ENCODE assay signal across 28 mouse cellular contexts in the genomic region with DNA sequence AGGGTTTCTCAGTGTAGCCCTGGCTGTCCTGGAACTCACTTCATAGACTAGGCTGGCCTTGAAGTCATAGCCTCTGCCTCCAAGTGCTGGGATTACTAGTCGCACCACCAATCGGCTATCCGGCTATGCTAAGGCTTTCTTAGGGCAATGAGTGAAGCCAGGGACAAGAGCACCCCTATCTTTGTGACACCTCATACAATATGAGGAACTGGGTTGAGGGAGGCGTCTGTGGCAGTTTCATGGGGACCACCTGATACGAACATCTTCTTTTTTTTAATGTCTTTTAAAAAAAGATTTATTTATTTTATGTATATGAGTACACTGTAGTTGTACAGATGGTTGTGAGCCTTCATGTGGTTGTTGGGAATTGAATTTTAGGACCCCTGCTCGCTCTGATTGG. TPM values are rescaled to one million over a fixed set of nuclear protein-coding genes. Genes with fewer than 3 reads are reported as not detected.
"Had no signal": no experiment of that assay in that cellular context is flagged by ENCODE, and none has a peak within 500 bp of the region (broad histone marks: within the 10 kb centered on the region; RNA-seq: fewer than 3 reads in every experiment).

No protein-coding gene starts in this region.

- H3K4me1 ChIP-seq: hindbrain, embryonic 10.5 days; hindbrain, embryonic 12.5 days; kidney, embryonic 15.5 days; limb, embryonic 13.5 days; limb, embryonic 15.5 days had no signal

- DNase-seq: gastrocnemius, adult 2 months; gastrocnemius, postnatal 10 days; gastrocnemius, postnatal 25 days; heart, adult 18-20 months; heart, postnatal 10 days; heart, postnatal 4 days; kidney, adult 11 months; kidney, adult 2 months; kidney, adult 9 months; kidney, postnatal 14 days; kidney, postnatal 36 days; layer of hippocampus, adult 9-11 months; layer of hippocampus, postnatal 36 days; liver, embryonic 13.5 days had no signal

- H3K4me3 ChIP-seq: gastrocnemius, adult 2 months; heart, embryonic 10.5 days; heart, embryonic 12.5 days; hindbrain, embryonic 10.5 days; hindbrain, embryonic 12.5 days; kidney, embryonic 15.5 days; left cerebral cortex, adult 2 months; limb, embryonic 13.5 days; limb, embryonic 15.5 days; liver, embryonic 13.5 days had no signal

- H3K27ac ChIP-seq: gastrocnemius, adult 2 months; heart, embryonic 10.5 days; hindbrain, embryonic 10.5 days; hindbrain, embryonic 12.5 days; hindbrain, embryonic 14.5 days; kidney, embryonic 15.5 days; kidney, postnatal 0 days; left cerebral cortex, adult 2 months; limb, embryonic 13.5 days; limb, embryonic 15.5 days; liver, embryonic 13.5 days had no signal

- H3K27me3 ChIP-seq: hindbrain, embryonic 12.5 days; kidney, embryonic 15.5 days; limb, embryonic 13.5 days; limb, embryonic 15.5 days; liver, embryonic 13.5 days had no signal

- H3K36me3 ChIP-seq: heart, embryonic 10.5 days; heart, embryonic 12.5 days; hindbrain, embryonic 10.5 days; hindbrain, embryonic 12.5 days; kidney, embryonic 15.5 days; limb, embryonic 13.5 days; limb, embryonic 15.5 days; liver, embryonic 13.5 days had no signal

RNA-seq across cellular contexts. Expression of a gene that starts 42.3 kb away (rescaled TPM):
- polyA plus RNA-seq: heart, embryonic 12.5 days; hindbrain, embryonic 10.5 days; liver, adult 2 months; liver, embryonic 13.5 days had no signal

RNA-seq across cellular contexts. Expression of a gene that starts 44.0 kb away (rescaled TPM):
- polyA plus RNA-seq: heart, embryonic 10.5 days; heart, embryonic 12.5 days; heart, embryonic 14.5 days; hindbrain, embryonic 10.5 days; hindbrain, embryonic 14.5 days; hindbrain, embryonic 16.5 days; limb, embryonic 11.5 days; liver, adult 2 months; liver, embryonic 13.5 days had no signal
